Mouse (Mus musculus) stomach, postnatal 0 days (tissue): ENCODE measurements around the gene Atoh8.

Experiments
- CTCF ChIP-seq: IDR thresholded peaks from 2 replicates; pipeline ENCODE4 v1.5.1; 2016; ENCODE audit warnings: antibody characterized with exemption, low read depth, mild to moderate bottlenecking, moderate library complexity
- EP300 ChIP-seq: optimal IDR thresholded peaks from 2 replicates; pipeline ENCODE3; 2016; ENCODE audit warnings: antibody characterized with exemption

DNA sequence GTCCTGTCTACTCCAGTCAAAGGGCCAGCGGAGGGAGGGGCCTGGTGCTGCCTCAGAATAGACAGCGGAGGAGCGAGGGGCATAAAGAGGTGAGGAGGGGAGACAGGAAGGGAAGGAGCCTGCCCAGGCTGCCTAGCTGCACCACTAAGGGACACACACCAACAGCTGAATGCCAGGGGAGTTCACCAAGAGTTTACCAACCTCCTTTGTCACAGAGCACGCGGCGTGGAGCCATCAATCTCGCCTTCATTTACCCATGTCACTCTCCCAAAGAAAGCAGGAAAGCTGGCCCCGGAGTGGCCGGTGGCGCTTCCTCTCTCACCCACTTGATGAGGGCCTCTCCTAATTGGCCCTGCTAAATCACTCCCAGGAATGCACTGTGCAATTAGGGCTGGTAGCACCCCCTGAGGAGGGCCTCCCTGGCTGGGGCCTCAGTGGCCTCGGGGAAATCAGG is 13.1 kb downstream of the Atoh8 start:
- TF ChIP-seq CTCF: no peak
- no peak for TF ChIP-seq EP300
